Mouse (Mus musculus): ENCODE data around the gene Trim31.

Gene Trim31

DNA sequence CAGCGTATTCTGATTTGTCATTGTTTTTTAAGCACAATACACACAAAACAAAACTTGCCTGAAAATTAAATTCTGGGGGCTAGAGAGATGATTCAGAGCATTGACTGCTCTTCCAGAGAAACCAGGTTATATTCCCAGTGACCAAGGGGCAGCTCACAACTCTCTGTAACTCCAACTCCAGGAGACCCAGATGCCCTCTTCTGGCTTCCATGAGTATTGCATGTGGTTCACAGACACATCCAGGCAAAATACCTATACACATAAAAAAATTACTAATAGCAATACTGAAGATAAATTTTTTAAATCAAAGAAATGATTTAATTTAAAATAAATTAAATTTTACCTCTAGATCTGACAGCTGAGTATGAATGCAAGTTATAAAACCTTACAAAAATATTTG lies 1.3 kb upstream of the Trim31 start:
- DNase-seq (ENCODE audit: low spot score in 2 of 2) = peak in 1 of 2 experiments; percentile 18

DNA sequence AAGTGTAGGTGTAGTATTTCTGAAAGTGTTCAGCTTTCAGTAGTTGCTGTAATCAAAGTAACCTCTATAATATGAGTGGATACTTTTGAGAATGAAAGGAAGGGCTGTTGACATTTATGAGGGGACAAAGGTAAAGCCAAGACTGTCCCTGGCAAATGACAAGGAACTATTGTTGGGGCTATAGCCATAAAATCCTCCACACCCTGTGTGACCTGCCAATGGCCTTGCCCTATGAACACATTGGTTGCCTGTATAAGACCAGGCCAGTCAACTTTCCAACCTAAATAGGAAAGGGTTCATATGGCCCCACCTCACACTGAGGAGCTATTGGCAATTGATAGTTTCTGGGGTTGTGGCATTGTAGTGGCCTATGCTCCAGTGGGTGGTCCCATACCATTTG lies 853 bp upstream of the Trim31 start:
- no peak for DNase-seq (ENCODE audit: low spot score in 2 of 2)

DNA sequence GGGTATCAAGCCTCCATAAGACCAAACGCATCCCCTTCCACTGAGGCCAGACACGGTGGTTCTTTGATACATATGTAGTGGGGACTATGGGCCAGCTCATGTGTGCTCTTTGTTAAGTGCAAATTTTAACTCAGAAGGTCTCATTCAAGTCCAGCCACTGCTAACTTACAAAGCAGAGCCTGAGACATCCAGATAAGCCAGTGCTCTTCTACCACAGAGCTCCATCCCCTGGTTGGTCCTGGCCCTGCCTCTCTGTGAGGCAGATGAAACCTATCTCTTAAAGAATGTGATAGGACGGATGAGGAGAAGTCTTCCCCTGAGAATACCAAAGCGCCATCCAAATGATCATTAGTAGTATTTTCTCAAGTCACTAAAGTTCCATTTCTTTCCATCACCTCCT lies 1.5 kb downstream of the Trim31 start:
- DNase-seq (ENCODE audit: low spot score in 2 of 2) = no peak

DNA sequence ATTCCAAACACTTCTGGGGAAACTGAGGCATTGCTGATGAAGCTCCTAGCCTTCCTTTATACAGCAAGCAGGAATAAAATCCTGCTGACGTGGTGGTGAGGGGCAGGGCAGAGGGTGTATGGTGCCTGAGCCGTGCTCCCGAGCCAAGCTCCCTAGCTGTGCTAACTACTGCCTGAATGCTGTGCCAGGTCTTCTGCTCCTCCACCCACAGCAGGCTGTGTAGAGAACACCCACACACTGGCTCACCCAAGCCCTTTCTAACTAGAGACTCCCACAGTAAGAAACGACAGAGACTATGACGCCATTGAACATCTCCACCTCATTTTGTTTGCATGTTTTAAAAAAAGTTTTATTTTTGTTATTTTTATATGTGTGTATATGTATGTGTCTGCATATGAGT lies 2.1 kb downstream of the Trim31 start:
- no peak for DNase-seq (ENCODE audit: low spot score in 2 of 2)

DNA sequence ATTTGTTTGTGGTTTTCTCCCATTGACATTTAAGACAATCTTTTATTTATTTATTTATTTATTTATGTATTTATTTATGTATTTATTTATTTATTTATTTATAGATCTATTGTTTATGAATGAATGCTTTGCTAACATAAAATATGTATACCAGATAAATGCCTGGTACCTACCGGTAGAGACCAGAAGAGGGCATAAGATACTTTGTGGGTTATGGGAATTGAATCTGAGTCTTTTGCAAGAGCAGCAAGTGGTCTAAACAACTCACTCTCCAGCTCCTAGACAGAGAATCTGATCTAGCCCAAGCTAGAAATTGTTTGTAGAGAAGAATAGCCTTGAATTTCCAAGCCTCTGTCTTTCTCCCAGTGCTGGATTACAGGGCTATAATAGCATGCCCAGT lies 2.8 kb downstream of the Trim31 start:
- no peak for DNase-seq (ENCODE audit: low spot score in 2 of 2)

DNA sequence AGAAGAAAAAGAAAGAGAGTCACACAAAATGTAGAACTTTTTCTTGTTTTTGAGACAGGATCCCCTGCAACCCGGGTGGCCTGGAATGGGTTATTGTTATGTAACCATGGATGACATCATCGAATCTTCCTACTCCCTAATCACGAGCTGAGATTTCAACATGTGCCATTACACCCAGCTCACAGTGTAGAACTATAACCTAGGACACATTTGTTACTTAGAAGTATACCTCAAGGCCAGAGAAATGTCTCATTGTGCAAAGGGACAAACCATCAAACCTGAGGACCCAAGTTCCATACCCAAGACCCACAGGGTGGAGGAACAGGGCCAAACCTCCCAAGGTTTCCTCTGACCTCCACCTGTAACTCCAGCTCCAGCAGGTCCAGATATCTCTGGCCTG lies 5.7 kb downstream of the Trim31 start:
- no peak for DNase-seq (ENCODE audit: low spot score in 2 of 2)

DNA sequence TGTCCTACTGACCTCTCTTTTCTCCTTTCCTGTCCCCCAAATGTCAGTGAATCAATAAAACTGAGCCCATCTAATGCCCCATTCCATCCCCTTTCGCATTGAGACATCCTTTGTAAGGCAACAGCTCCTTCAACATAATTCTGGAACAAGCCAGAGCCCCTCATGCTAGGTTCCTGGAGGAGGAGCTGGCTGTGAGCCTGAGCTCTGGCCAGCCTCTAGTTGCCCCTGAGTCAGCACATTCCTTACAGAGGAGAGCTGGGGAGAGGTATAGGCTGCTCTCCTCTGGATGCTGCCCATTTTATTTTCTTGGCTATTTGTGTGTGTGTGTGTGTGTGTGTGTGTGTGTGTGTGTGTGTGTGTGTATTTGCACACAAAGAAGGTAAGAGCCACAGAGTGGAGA lies 10.3 kb downstream of the Trim31 start:
- no peak for DNase-seq (ENCODE audit: low spot score in 2 of 2)

DNA sequence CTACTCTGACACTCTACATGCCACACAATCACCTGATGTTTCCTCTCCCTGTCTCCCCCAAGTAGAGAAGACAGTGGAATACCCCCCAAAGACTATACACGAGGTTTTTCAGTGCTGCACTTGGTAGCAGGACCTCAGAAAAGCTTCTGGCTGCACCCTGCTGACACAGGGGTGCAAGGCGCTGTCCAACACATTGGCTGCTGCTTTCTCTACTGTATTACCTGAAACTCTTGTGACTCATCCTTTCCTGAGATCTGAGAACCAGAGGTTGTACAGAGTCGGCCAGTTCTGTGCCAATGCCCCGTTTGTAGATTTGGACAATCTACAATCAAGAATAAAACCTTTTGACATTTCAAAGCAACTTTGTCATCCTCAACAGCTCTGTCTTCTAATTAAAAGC lies 11.9 kb downstream of the Trim31 start:
- DNase-seq (ENCODE audit: low spot score in 2 of 2) = no peak

DNA sequence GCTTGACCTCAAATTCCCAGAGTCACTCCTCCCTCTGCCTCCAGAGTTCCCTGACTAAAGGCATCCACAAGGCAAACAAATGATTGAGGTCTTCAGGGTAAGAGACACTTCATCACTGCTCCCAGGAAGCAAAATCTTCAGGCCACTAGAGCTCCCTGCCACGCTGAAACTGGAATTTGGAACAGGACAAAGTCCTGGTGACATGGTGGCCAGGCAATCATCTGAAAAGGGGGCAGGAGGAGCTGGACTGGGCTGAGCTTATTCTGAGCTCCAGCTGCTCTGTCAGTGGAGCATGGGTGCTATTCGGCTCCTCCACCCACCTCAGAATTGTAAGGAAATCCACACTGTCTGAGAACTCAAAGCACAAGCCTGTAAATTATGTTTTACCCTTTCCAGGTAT lies 14.1 kb downstream of the Trim31 start:
- DNase-seq (ENCODE audit: low spot score in 2 of 2) = no peak

DNA sequence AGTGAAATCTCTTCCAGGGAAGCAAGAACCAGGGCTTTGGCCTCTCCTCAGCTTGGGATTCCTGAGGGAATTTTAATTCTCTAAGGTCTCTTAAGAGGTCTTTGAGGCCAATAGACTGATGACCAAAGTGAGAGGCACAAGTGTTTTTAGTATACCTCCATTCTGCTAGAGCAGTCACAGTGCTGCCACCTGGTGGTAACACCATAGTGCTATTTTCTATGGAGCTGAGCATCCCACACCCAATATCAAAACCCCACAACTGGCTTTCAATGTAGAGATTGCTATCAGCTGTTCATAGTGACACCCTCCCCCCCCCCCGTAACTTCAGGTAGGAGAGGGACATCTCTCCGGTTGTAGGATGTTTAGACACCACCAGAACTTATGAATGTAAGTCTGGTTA lies 16.2 kb downstream of the Trim31 start:
- DNase-seq (ENCODE audit: low spot score in 2 of 2) = peak; percentile 31 to 74

DNA sequence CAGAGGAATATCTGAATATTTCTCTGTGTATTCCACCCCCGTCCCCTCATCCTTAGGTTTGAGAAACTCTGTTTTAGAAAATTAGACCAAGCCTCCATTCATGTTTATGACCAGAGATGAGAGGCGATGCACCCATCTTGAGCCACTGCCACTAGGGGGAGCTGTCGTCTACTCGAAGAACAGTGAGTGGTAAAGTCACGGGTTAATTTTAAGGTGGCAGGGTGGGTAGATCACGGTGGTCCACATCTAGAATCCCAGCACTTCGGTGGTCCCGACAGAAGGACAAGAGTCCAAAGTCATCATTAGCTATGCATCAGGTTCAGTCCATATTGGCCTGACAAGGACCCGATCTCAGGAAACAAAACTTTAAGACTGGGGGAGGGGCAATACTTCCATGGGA lies 17.2 kb downstream of the Trim31 start:
- peak; percentile 38 to 66 for DNase-seq (ENCODE audit: low spot score in 2 of 2)

DNA sequence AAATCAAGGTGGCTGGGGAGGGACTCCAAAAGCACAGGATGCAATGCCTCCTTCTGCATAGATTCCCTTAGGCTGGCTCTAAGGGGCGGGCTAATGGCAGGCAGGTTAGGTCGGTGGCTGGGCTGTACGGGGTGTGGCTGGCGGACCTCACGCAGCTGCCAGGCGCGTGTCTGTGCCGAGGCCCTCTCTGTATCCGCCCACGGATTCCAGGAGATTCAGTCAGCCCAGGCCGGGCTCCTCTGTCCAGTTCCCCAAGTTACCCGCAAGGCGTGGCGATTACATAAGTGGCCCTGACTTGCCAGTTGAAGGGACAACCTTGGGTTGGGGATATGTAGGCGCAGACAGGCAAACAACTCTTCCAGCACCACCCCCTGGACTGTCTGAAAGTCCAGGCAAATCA lies 22.3 kb downstream of the Trim31 start:
- no peak for DNase-seq (ENCODE audit: low spot score in 2 of 2)

DNA sequence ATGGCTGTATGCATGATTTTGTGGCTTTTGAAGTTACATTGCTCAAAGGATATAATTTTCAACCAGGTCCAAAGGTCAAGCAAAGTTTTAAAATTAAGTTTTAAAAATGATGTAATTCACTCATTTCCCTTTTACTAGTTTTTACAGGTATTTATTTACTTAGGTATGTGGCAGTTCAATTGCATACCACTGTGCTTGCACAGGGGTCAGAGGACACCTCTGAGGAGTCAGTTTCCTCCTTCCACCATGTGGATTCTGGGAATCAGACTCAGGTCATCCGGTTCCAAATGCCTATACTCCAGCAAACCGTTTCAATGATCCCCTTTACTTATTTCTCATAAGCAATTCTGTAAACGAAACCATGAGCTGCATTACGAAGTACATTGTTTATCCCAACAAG lies 24.8 kb downstream of the Trim31 start:
- DNase-seq (ENCODE audit: low spot score in 2 of 2) = no peak

DNA sequence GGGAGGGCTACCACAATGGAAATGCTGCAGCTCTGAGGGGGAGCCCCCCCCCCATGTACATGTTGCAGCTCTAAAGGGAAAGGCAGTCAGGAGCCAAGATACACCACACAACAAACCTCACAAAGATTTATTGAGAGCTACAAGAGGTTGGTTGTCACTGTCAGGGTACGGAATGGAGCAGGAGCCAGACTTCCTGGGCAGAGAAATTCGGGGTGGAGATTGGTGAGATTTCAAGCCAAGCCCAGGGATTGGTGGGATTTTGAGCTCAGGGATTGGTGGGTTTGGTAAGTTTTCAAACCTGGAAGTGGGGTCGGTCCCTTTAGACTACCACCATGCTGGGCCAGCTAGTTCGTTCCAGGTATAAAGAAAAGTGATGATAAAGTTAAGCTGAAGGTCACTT lies 25.6 kb downstream of the Trim31 start:
- DNase-seq (ENCODE audit: low spot score in 2 of 2) = no peak

DNA sequence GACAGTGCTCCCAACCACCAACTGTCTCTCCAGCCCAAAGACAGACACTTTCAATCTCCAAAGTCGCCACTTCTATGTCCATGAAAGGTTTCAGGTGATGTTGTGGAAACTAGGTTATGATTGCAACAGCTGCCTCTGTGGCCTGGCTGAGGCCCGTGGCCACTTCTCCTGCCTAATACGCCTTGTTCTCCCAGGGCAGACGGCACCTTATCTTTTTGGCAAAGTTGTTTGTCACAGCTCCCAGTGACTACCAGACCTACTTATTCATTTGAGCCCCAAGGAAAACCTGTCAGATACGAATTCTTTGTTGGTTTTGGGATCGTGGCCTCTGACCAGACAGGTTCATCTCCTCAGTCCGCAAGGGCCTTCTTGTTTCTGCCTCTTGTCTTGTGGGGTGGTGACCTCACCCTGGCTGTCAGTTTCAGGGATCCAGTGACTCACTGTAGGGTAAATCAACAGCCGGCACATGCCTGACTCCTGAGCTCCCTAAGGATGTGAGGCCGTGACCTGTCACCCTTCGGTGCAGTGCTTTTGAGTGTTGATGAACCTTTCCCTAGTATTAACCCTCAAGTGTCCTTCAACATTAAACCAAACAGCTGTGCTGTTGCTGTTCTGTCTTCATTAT lies 29.7 kb downstream of the Trim31 start:
- no peak for DNase-seq (ENCODE audit: low spot score in 2 of 2)

DNA sequence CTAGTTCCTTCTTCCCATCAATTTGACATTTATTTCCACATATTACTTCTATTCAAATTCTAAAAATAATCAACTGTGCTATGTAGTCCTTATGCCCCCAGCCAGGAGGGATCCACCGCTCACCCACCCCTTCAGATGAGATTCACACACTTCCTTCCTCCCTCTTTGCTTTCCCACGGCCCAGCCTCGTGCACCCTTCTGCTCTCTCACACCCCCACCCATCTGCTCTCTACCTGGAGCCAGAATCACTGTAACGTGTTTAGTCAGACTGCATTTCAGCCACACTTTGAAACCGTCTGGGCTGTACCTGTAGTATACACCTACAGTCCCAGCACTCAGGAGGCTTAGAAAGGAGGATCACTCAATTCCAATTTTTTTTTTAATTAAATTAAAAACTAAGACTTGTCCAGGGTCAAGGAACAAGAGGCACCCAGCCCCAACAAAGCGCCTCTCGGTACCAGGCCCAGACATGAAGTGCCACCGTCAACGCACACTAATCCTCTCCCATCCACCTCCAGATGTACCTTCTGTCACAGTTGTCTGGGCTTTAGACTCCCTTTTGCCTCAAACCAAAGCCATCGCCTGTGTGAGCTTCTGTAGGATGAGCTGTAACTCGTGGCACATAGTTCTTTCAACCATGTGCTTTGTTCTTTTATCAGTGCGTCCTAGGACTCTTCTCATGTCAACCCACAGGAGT lies 31.5 kb downstream of the Trim31 start:
- no peak for DNase-seq (ENCODE audit: low spot score in 2 of 2)

DNA sequence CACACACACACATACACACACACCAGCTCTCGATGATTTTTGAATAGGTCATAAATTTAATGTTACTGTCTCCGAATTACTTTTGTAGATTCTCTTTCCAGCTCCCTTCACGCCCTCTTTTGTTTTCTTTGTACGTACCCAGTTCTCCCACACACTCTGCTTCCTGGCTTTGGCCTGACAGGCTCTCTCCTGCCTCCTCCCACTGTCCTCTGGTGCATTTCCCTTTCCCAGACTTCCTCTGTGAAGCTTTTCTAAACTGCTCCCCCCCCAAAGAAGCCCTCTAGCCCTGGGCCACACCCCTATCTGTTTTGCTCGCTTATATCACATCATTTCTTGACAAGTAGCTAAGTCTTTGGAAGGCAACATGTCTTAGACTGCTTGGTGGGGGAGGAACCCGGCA lies 32.3 kb downstream of the Trim31 start:
- no peak for DNase-seq (ENCODE audit: low spot score in 2 of 2)

DNA sequence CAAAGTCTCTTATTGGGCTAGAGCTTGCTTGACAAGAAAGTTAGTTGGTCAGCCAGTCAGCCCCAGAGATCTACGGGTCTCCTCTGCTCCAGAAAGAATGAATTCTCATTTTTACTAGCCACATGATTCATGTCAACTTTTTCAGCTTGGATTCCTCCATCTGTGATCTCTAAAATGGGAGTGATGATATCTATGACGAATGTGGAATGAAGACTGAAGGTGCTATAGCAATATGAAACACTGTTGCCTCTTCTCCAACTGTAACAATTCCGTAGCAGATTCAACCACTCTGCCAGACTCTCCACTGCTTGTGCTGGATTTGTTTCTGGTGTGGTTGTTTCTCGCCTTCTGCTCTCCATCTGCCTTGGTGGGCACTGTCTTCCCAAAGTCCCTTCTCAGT lies 33.2 kb downstream of the Trim31 start:
- DNase-seq (ENCODE audit: low spot score in 2 of 2) = no peak

DNA sequence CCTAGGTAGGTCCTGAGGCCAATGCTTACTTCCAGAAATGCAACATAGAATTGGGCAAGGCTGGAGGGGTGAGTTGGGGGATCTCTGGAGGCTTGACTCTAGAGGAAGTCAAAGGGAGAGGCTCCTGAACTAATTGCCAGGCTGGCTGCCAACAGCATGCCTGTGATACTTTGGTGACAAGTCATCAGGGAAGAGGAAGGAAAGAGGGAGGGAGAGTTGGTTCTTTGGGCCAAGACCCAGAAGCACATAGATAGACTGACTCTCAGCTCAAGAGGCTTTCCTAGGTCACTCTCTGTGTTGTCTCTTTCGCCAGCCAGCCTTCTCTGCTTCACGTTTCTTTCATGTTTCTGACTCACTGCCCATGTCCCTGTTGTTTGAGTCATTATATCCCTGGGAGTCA lies 33.9 kb downstream of the Trim31 start:
- DNase-seq (ENCODE audit: low spot score in 2 of 2) = no peak

DNA sequence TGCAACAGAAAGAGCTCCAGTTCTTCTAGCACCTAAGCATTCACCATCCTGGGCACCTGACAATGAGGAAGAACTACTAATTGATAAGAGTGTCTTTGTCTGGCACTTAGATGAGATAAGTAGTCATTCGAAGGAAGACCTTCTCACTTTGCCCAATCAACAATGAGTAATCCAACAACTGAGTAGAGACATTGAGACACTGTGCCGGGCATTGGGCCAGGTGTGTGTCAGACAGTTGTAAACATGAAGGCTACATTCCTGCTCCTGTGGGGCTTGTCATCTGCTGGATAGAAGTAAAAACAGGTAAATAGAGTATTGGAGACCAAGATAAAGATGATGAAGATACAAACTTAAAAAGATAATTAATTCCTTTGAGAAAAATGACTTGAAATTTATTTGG lies 40.1 kb downstream of the Trim31 start:
- no peak for DNase-seq (ENCODE audit: low spot score in 2 of 2)

DNA sequence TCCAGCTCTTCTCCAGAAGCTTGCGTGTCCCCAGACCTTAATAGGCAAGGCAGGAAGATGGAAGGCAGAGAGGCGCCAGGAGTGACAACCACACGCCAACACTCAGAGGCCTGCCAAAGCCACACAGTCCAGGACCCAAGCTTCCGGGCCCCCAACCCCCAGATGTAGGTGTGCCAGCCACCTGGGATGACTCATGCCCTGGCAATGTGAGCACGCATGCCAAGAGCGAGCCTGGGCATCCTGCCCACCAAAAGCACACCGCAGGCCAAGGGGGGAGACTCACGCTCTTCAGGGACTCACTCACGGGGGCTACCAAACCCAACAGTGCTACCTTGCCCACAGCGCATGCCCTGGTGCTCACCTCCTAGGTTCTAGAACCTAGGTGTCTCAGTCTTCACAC lies 44.5 kb downstream of the Trim31 start:
- DNase-seq (ENCODE audit: low spot score in 2 of 2) = no peak

DNA sequence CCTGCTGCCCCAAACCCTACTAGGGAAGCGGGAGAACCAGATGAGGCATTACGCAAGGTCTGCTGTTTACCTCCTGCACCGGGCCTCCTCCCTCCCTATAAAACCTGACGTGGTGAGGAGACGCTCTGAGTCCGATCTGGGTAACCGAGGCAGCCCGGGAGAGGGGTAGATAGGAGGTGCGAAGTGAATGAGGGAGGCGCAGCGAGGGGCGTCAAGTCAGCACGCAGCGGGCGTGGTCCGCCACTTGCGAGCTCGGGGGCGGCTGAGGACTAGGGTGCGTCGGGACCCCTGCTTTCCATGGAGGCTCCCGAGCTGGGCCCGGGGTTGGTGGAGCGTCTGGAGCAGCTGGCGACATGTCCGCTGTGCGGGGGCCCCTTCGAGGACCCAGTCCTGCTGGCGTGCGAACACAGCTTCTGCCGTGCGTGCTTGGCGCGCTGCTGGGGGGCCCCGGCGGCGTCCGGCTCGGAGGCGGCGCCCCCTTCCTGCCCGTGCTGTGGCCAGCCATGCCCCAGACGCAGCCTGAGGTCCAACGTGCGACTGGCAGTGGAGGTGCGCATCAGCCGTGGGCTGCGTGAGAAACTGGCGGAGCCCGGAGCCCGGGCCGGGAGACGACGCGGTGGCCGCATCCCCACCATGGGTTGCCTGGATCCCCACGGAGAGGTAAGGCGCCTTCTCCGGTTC lies 45.0 kb downstream of the Trim31 start, which contains the start of gene Rnf39:
TSS of gene Rnf39 (plus strand) at position 128 of the 681 bp plus-strand sequence.
- DNase-seq (ENCODE audit: low spot score in 2 of 2) = no peak

DNA sequence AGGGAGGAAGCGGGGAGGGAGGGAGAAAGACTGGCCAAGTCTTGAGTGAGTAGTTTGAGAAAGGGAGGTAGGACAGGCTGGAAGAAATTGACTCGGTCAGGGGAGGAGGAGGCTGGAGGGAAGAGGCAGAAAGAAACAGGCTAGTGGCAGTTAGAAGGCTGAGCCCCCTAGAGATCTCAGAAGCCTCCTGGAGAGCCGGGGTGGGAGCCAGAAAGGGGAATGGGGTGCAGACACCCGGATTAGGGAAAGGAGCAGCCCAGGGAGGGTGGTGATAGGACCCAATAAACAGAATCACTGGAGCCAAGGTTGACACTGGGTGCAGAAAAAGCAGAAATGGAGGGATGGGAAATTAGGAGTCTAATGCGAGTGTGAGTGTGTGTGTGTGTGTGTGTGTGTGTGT lies 45.8 kb downstream of the Trim31 start:
- DNase-seq (ENCODE audit: low spot score in 2 of 2) = no peak

Data from cerebellum, postnatal 4 days (tissue).